Mouse (Mus musculus) cerebellum, adult 2 months (tissue): ENCODE results near the gene Stard10. TPM values are rescaled to one million over a fixed set of nuclear protein-coding genes. Genes with fewer than 3 reads are reported as not detected.
A peak's percentile ranks its signal among the peaks of the same experiment; 100 is the strongest.

ENCODE experiments used
- DNase-seq, 2 experiments: peaks; one replicate each; pipeline ENCODE4 v3.0.0; 2021
- H3K27ac ChIP-seq: fragments of 200-500 bp; 2 replicates; pipeline ENCODE4 v1.5.1; 2012; ENCODE audit warnings: low read length, control low read depth, inconsistent platforms; ENCODE audit not compliant: insufficient read depth
- H3K27me3 ChIP-seq: fragments of 200-500 bp; 2 replicates; pipeline ENCODE4 v1.6.1; 2012; ENCODE audit warnings: inconsistent platforms, mild to moderate bottlenecking, low read length, moderate library complexity; ENCODE audit not compliant: control insufficient read depth, insufficient read depth
- H3K4me1 ChIP-seq: fragments of 200-500 bp; 2 replicates; pipeline ENCODE4 v1.6.1; 2011; ENCODE audit warnings: low read length; ENCODE audit not compliant: control insufficient read depth, insufficient read depth
- H3K4me3 ChIP-seq: fragments of 200-500 bp; replicated peaks from 2 replicates; pipeline ENCODE3; 2011; ENCODE audit warnings: mild to moderate bottlenecking, low read depth, low read length, control low read depth; ENCODE audit not compliant: insufficient read depth
- CTCF ChIP-seq: fragments of 200-500 bp; IDR thresholded peaks from 2 replicates; pipeline ENCODE4 v1.5.1; 2011; ENCODE audit warnings: low read depth, mild to moderate bottlenecking, control low read depth, low read length, moderate library complexity, borderline replicate concordance; ENCODE audit not compliant: insufficient read depth
- POLR2A ChIP-seq: fragments of 200-500 bp; IDR thresholded peaks from 2 replicates; pipeline ENCODE4 v1.6.1; 2011; ENCODE audit warnings: low read length, control low read depth, borderline replicate concordance; ENCODE audit not compliant: insufficient read depth
- WGBS: fragments of 180-500 bp; shearing (Covaris S2); methylation state at CpG from one replicate; pipeline ENCODE4 v1.1.7; 2018; 5-methylcytosine and 5-hydroxymethylcytosine counted together
- polyA plus RNA-seq: library from polyadenylated mRNA; depleted of rRNA; stranded (reverse); fragments of >200 nt; gene quantifications from 2 replicates; pipeline ENCODE4 v1.2.3, GENCODE M21; 2012

The Stard10 gene
- polyA plus RNA-seq, 1 experiment, result 123 TPM

GRCm38 (mm10) chr7:101328621-101329158, 11.8 kb downstream of the Stard10 start:
- peak; percentile 69 to 83 for DNase-seq
- TF ChIP-seq CTCF, result no peak; the same call in 1 of the 2 replicates
- no peak for TF ChIP-seq POLR2A
- Histone ChIP-seq H3K4me1 (peaks cover 69% of the 10 kb centered on the region), H3K4me3 (no peak overlapping the region), H3K27me3 (no peaks in the 10 kb centered on the region), H3K27ac (peak overlapping the region; percentile 25)
- WGBS, result 22% methylated on average over 4 of the region's 4 CpGs

GRCm38 (mm10) chr7:101329606-101330005, 12.7 kb downstream of the Stard10 start:
- no peak for TF ChIP-seq POLR2A
- no peak for TF ChIP-seq CTCF
- peak overlapping the region; percentile 25; the same call in 1 of the 2 replicates for H3K27ac ChIP-seq
- DNase-seq, result peak in 1 of 2 experiments; percentile 44
- 42% methylated on average over 4 of the region's 4 CpGs for whole genome bisulfite sequencing
- peaks cover 60% of the 10 kb centered on the region for H3K4me1 ChIP-seq
- H3K27me3 ChIP-seq, result no peaks in the 10 kb centered on the region
- H3K4me3 ChIP-seq, result no peak overlapping the region

- peaks cover 61% of the 10 kb centered on the region for H3K4me1 ChIP-seq
- H3K27ac ChIP-seq, result peak overlapping the region; percentile 25
- 30% methylated on average over 10 of the region's 10 CpGs for WGBS
- no peak for TF ChIP-seq CTCF
- TF ChIP-seq POLR2A, result no peak
- no peaks in the 10 kb centered on the region for H3K27me3 ChIP-seq
- DNase-seq, result peak; percentile 24 to 44
- H3K4me3 ChIP-seq, result no peak overlapping the region
Measured at GRCm38 (mm10) chr7:101330074-101330840, 13.4 kb downstream of the Stard10 start.

- TF ChIP-seq POLR2A (no peak), CTCF (no peak)
- Histone ChIP-seq H3K4me3 (no peak overlapping the region), H3K27me3 (no peaks in the 10 kb centered on the region), H3K27ac (peak overlapping the region; percentile 25), H3K4me1 (peaks cover 66% of the 10 kb centered on the region)
- WGBS, result 18% methylated on average over 4 of the region's 4 CpGs
- DNase-seq, result peak; percentile 76 to 87
Measured at GRCm38 (mm10) chr7:101330841-101331173, 13.9 kb downstream of the Stard10 start.

GRCm38 (mm10) chr7:101332045-101332831, 15.4 kb downstream of the Stard10 start:
- DNase-seq, result no peak

GRCm38 (mm10) chr7:101335228-101335627, 18.3 kb downstream of the Stard10 start:
- no peak for TF ChIP-seq POLR2A
- TF ChIP-seq CTCF, result no peak
- WGBS, result 2% methylated on average over 2 of the region's 2 CpGs
- Histone ChIP-seq H3K4me3 (no peak overlapping the region), H3K4me1 (peaks cover 61% of the 10 kb centered on the region), H3K27ac (peak overlapping the region; percentile 9), H3K27me3 (no peaks in the 10 kb centered on the region)
- DNase-seq, result peak; percentile 60 to 73

More at GRCm38 (mm10) chr7:101332045-101332831, 15.4 kb downstream of the Stard10 start:
- Histone ChIP-seq H3K27ac (no peak overlapping the region), H3K27me3 (no peaks in the 10 kb centered on the region), H3K4me1 (peaks cover 66% of the 10 kb centered on the region), H3K4me3 (no peak overlapping the region)
- 81% methylated on average over 5 of the region's 5 CpGs for WGBS
- TF ChIP-seq POLR2A (no peak), CTCF (no peak)

GRCm38 (mm10) chr7:101336686-101337085, 19.8 kb downstream of the Stard10 start:
- 53% methylated on average over 3 of the region's 3 CpGs for WGBS
- no peak overlapping the region for H3K27ac ChIP-seq
- peak in 1 of 2 experiments; percentile 54 for DNase-seq
- H3K4me3 ChIP-seq, result no peak overlapping the region
- TF ChIP-seq CTCF (no peak), POLR2A (no peak)
- peaks cover 55% of the 10 kb centered on the region for H3K4me1 ChIP-seq
- no peaks in the 10 kb centered on the region for H3K27me3 ChIP-seq
